Mouse (Mus musculus) liver, embryonic 14.5 days (tissue): ENCODE measurements around the gene Defa21.
"Not testable (repeated sequence)": the region's sequence is repeated elsewhere in the genome, so short reads cannot be mapped to it uniquely, and the experiment has no call there.

ENCODE experiments used
- CTCF ChIP-seq: IDR thresholded peaks from 2 replicates; pipeline ENCODE4 v1.5.1; 2016; ENCODE audit warnings: antibody characterized with exemption, low read depth, control low read depth
- EP300 ChIP-seq: IDR thresholded peaks from 2 replicates; pipeline ENCODE4 v1.6.1; 2016; ENCODE audit warnings: antibody characterized with exemption, low read depth

- not testable (repeated sequence) for TF ChIP-seq EP300, CTCF
Observed at GRCm38 (mm10) chr8:21064738-21065137, 39.4 kb downstream of the Defa21 start, which contains the start of gene Defa35.
